Mouse (Mus musculus) kidney, embryonic 16.5 days (tissue): ENCODE measurements around the gene 1700069L16Rik. TPM values are rescaled to one million over a fixed set of nuclear protein-coding genes. Genes with fewer than 3 reads are reported as not detected.

Experiments used
- ATAC-seq: fragments of 200-750 bp; cut with Nextera tagmentation; 2 replicates; pipeline ENCODE4 v1.8.0; 2017; ENCODE audit warnings: moderate TSS enrichment; ENCODE audit not compliant: low FRiP score, low TSS enrichment
- H3K27ac ChIP-seq: fragments of 300-500 bp; sonication (generic); 2 replicates; pipeline ENCODE4 v1.5.1; 2014; ENCODE audit warnings: low read length
- H3K27me3 ChIP-seq: fragments of 300-500 bp; sonication (generic); 2 replicates; pipeline ENCODE4 v1.6.1; 2014; ENCODE audit warnings: low read length, control low read depth, mixed read lengths; ENCODE audit not compliant: insufficient read depth
- H3K36me3 ChIP-seq: fragments of 300-500 bp; sonication (generic); 2 replicates; pipeline ENCODE4 v1.6.1; 2014; ENCODE audit warnings: low read length, control low read depth, mixed read lengths; ENCODE audit not compliant: insufficient read depth
- H3K4me1 ChIP-seq: fragments of 300-500 bp; sonication (generic); 2 replicates; pipeline ENCODE4 v1.6.1; 2014; ENCODE audit warnings: low read length, control low read depth, mixed read lengths; ENCODE audit not compliant: insufficient read depth
- H3K4me2 ChIP-seq: fragments of 300-500 bp; sonication (generic); replicated peaks from 2 replicates; pipeline ENCODE4 v1.6.1; 2014; ENCODE audit warnings: low read depth, low read length
- H3K4me3 ChIP-seq: fragments of 300-500 bp; sonication (generic); 2 replicates; pipeline ENCODE4 v1.5.1; 2014; ENCODE audit warnings: mild to moderate bottlenecking, low read length
- H3K9ac ChIP-seq: fragments of 300-500 bp; sonication (generic); replicated peaks from 2 replicates; pipeline ENCODE4 v1.6.1; 2014; ENCODE audit warnings: low read length
- H3K9me3 ChIP-seq: fragments of 300-500 bp; sonication (generic); 2 replicates; pipeline ENCODE4 v1.6.1; 2016; ENCODE audit warnings: low read length, control low read depth
- whole genome bisulfite sequencing: fragments of 180-500 bp; shearing (Covaris S2); extraction: QIAGEN DNeasy Blood & Tissue Kit; methylation state at CpG from one replicate; pipeline ENCODE4 v1.1.7; 2014; 5-methylcytosine and 5-hydroxymethylcytosine counted together
- polyA plus RNA-seq: library from polyadenylated mRNA; unstranded; fragments of >200 nt; fragmentation: Nextera tagmentation; extraction: Ambion mirVana; gene quantifications from 2 replicates; pipeline ENCODE4 v1.2.1, GENCODE M21; 2015

1700069L16Rik gene
- polyA plus RNA-seq, 1 experiment from 2014 or later, result not detected

GRCm38 (mm10) chr5:113755347-113756030 is 30.9 kb upstream of the 1700069L16Rik start:
- no peak overlapping the region for H3K4me2 ChIP-seq
- ATAC-seq, result no peak
- no peaks in the 10 kb centered on the region for H3K9me3 ChIP-seq
- 84% methylated on average over 15 of the region's 15 CpGs for WGBS
- H3K4me3 ChIP-seq, result no peak overlapping the region
- no peaks in the 10 kb centered on the region for H3K27me3 ChIP-seq
- peaks cover 96% of the 10 kb centered on the region for H3K36me3 ChIP-seq
- no peak overlapping the region for H3K9ac ChIP-seq
- no peaks in the 10 kb centered on the region for H3K4me1 ChIP-seq
- no peak overlapping the region for H3K27ac ChIP-seq

DNA sequence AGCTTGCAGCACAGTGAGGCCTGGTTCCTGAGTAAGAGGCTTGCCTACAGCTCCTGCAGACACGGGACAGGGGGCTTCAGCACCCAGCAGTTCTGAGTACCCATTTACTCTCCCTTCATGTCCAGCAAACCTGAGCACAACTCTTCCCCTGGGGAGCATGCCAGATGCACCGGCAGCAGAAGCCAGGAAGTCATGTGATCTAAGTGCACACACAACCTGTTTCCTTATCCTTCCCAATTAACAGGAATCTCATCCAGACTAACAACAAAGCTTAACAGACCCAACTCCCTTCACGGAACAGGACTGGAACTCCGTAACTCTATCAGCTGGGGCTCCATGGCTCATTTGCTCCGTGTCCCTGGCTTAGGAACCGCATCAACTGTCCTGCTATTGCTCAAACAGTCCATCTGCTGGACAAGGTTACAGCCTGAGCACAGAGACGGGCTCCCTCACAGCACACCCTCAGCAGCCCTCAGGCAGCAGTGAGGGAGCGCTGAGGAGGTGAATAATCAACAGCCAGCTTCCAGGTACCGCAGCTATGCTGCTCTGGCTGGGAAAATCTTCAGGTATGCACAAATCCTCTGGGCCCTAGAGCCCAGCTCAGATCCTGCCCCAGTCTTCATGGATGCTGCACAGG is 27.1 kb upstream of the 1700069L16Rik start:
- Histone ChIP-seq H3K27me3 (no peaks in the 10 kb centered on the region), H3K4me2 (no peak overlapping the region), H3K27ac (no peak overlapping the region), H3K4me3 (no peak overlapping the region), H3K36me3 (peaks cover 92% of the 10 kb centered on the region), H3K9ac (no peak overlapping the region), H3K9me3 (no peaks in the 10 kb centered on the region), H3K4me1 (no peaks in the 10 kb centered on the region)
- WGBS, result 49% methylated on average over 9 of the region's 9 CpGs
- no peak for ATAC-seq

DNA sequence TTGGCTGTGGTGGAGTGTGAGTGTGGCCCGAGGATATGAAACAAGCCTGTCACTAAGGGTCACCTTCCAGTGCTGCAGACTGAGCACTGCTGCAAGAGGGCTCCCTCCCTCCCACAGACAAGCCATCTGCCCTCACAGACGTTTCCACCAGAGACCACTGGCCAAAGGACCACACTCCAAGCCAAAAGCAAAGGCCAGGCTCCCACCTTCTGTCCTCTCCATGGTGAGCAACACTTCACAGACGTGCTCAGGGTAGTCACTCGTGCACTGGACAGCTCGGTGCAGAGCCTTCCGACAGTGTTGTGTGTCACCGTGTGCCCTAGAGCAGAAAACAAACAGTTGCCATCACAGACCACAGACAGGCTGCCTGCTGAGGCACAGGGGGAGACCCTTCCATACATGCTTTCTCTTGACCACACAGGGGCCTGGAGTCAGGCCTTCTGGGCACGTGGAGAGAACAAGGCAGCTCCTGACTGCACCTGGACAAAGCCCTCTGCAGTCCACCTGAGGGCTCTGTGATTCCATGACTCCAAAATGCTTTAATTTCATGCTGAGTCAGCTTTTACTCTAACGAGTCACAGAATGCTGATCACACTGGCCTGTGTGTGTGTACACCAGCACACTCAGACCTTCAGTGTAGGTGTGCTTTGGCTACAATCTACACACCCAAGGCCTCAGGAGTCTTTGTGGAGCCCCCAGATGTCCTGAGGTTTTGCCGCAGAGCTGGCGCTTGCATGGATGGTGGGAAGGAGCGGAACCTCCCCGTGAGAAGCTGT is 24.2 kb upstream of the 1700069L16Rik start:
- no peak for ATAC-seq
- Histone ChIP-seq H3K4me3 (no peak overlapping the region), H3K9ac (no peak overlapping the region), H3K4me2 (no peak overlapping the region), H3K27me3 (no peaks in the 10 kb centered on the region), H3K9me3 (0 out of 2 replicates have a peak, but pooled peaks cover 4% of the 10 kb centered on the region), H3K36me3 (peaks cover 92% of the 10 kb centered on the region), H3K4me1 (no peaks in the 10 kb centered on the region), H3K27ac (no peak overlapping the region)
- WGBS, result 97% methylated on average over 13 of the region's 13 CpGs

GRCm38 (mm10) chr5:113747629-113748028 is 23.1 kb upstream of the 1700069L16Rik start:
- ATAC-seq, result no peak
- Histone ChIP-seq H3K4me2 (no peak overlapping the region), H3K27ac (no peak overlapping the region), H3K4me3 (no peak overlapping the region), H3K27me3 (no peaks in the 10 kb centered on the region), H3K9me3 (0 out of 2 replicates have a peak, but pooled peaks cover 4% of the 10 kb centered on the region), H3K4me1 (no peaks in the 10 kb centered on the region), H3K9ac (no peak overlapping the region), H3K36me3 (peaks cover 93% of the 10 kb centered on the region)
- WGBS, result 97% methylated on average over 5 of the region's 5 CpGs

GRCm38 (mm10) chr5:113737607-113738237 is 13.2 kb upstream of the 1700069L16Rik start:
- H3K36me3 ChIP-seq, result peaks cover 46% of the 10 kb centered on the region
- no peaks in the 10 kb centered on the region for H3K9me3 ChIP-seq
- H3K27me3 ChIP-seq, result no peaks in the 10 kb centered on the region
- 90% methylated on average over 11 of the region's 11 CpGs for WGBS
- no peak for ATAC-seq
- H3K27ac ChIP-seq, result no peak overlapping the region
- H3K4me3 ChIP-seq, result no peak overlapping the region
- peaks cover 18% of the 10 kb centered on the region for H3K4me1 ChIP-seq
- H3K9ac ChIP-seq, result no peak overlapping the region
- no peak overlapping the region for H3K4me2 ChIP-seq

DNA sequence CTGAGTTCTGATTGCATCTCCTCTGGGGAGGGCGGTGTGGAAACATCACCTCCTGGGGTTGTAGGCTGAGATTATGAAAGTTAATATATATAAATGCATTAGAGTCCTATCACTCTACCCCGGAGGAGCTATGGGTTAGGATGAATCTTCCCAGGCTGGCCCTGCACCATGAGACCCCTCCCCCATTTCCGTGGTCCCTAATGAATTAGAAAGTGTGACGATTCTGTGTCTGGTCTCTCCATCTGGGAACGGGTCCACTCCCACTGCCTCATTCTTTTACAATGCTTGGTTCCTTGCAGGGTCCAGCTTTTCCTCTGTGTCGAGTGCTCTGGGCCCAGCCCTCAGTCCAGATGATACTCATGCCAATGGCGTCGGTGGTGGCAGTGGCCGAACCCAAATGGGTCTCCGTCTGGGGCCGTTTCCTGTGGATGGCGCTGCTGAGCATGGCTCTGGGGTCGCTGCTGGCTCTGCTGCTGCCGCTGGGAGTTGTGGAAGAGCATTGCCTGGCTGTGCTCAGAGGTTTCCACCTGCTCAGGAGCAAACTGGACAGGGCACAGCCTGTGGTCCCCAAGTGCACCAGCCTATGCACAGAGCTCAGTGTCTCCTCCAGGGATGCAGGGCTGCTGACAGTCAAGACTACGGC is 12.1 kb upstream of the 1700069L16Rik start:
- Histone ChIP-seq H3K27ac (no peak overlapping the region), H3K27me3 (no peaks in the 10 kb centered on the region), H3K4me2 (peak overlapping the region; percentile 95), H3K4me3 (peak overlapping the region; percentile 75), H3K9me3 (no peaks in the 10 kb centered on the region), H3K9ac (peak overlapping the region; percentile 83), H3K4me1 (peaks cover 18% of the 10 kb centered on the region), H3K36me3 (peaks cover 39% of the 10 kb centered on the region)
- ATAC-seq, result no peak
- WGBS, result 37% methylated on average over 15 of the region's 15 CpGs

- H3K4me1 ChIP-seq, result peaks cover 18% of the 10 kb centered on the region
- 3% methylated on average over 10 of the region's 10 CpGs for WGBS
- H3K9ac ChIP-seq, result peak overlapping the region; percentile 83
- peaks cover 35% of the 10 kb centered on the region for H3K36me3 ChIP-seq
- H3K27ac ChIP-seq, result peak overlapping the region; percentile 93
- ATAC-seq, result peak; percentile 17; the same call in 1 of the 2 replicates
- peak overlapping the region; percentile 95 for H3K4me2 ChIP-seq
- H3K4me3 ChIP-seq, result peak overlapping the region; percentile 75
- no peaks in the 10 kb centered on the region for H3K27me3 ChIP-seq
- no peaks in the 10 kb centered on the region for H3K9me3 ChIP-seq
These were observed 11.5 kb upstream of the 1700069L16Rik start for GRCm38 (mm10) chr5:113736113-113736502.

DNA sequence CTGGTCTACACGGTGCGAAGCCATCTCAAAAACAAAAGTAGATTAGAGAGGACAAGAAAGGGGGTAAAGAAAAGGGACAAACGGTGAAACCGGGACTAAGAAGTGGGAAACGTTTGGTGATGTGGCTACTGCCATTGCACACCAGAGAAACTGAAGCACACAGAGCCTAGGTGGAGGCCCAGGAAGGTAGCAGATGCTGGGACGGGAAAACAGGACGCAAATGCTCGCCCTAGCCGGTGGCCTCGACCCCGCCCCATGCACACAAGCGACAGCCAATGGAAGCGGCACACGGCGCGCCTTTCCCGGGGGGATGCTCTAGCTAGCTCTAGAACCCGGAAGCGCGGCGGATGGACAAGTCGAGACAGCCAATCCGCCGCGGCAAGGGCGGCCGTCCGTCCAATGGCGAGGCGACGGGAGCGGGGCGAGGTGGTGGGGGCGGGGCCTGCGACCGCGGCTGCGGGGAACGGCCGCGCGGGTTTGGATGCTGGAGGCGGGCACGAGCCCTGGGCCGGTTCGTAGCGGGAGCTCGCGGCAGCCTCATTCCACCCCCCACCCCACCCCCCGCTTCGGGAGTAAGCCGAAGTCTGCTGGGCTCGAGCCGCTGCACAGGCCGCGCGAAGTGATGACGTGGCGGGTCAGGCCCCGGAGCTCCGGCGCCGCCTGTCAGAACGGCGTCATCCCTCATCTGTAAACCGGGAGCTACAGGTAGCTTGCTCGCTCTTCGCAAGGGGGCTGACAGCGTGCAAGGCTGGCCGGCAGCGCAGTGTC is 11.0 kb upstream of the 1700069L16Rik start, which contains the start of gene Ficd:
Gene Ficd, plus strand, starts transcription at position 459 of the 768 bp plus-strand sequence.
- Histone ChIP-seq H3K9me3 (no peaks in the 10 kb centered on the region), H3K27ac (peak within 1 kb of the TSS; percentile 93), H3K4me3 (peak within 1 kb of the TSS; percentile 75), H3K36me3 (peaks cover 30% of the 10 kb centered on the region), H3K9ac (peak within 1 kb of the TSS; percentile 83), H3K4me2 (peak within 1 kb of the TSS; percentile 95), H3K27me3 (no peaks in the 10 kb centered on the region), H3K4me1 (peaks cover 22% of the 10 kb centered on the region)
- ATAC-seq, result peak; percentile 97
- WGBS, result under 1% methylated on average over 71 of the region's 71 CpGs

DNA sequence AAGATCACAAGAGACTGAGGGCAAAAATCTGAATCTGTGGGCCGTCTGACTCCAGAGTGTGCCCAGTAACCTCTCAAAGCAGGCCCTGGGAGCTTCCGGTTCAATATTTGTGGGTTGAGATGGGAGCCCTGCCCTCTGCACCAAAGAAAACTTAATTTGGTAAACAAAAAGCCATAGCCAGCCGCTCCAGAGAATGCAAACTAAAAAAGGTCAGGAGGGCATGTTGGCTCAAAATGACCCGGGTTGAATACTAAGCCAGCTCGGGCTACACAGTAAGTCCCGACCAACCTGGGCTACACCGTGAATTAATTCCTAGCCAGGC is 10.4 kb upstream of the 1700069L16Rik start:
- Histone ChIP-seq H3K4me3 (peak overlapping the region; percentile 75), H3K27ac (peak overlapping the region; percentile 93), H3K4me1 (peaks cover 23% of the 10 kb centered on the region), H3K9ac (peak overlapping the region; percentile 79), H3K9me3 (no peaks in the 10 kb centered on the region), H3K27me3 (no peaks in the 10 kb centered on the region), H3K4me2 (peak overlapping the region; percentile 75), H3K36me3 (peaks cover 25% of the 10 kb centered on the region)
- WGBS, result 32% methylated on average over 7 of the region's 7 CpGs
- ATAC-seq, result no peak; the same call in 1 of the 2 replicates
